Mouse (Mus musculus) CD4-positive, CD25-positive, alpha-beta regulatory T cell, adult 9 weeks (primary cell): ENCODE measurements around the gene Gm12800. TPM values are rescaled to one million over a fixed set of nuclear protein-coding genes. Genes with fewer than 3 reads are reported as not detected.

Source experiments
- polyA plus RNA-seq: library from polyadenylated mRNA; unstranded; fragments of 100-300 nt; shearing (Covaris generic); gene quantifications from one replicate; pipeline ENCODE4 v1.2.1, GENCODE M21; 2017

Gene Gm12800
- polyA plus RNA-seq, result not detected

DNA sequence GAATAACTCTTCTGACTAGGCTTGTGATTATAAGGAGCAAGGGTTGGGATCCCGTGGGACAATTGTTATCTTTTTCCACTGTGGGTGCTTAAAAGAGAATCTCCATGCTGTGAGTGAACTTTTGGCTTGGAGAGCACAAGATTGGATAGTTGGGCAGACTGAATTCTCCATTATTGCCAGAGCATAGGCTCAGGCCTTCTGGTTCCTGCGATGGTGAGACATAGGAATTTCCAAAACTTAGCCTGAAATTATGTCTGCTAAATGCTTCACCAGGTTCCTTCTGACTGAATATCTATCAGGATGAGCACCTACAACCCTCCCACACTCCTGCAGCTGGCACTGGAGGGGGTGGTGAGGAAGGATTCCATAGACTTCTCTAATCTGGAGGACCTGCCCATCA, at the start of gene Gm12800:
Gm12800 (plus strand) TSS at position 301 of the 400 bp plus-strand sequence.

GRCm38 (mm10) chr4:101893656-101894420, 15.1 kb upstream of the Gm12800 start, which contains the start of gene C130073F10Rik:
C130073F10Rik (minus strand) TSS chr4:101893789.

DNA sequence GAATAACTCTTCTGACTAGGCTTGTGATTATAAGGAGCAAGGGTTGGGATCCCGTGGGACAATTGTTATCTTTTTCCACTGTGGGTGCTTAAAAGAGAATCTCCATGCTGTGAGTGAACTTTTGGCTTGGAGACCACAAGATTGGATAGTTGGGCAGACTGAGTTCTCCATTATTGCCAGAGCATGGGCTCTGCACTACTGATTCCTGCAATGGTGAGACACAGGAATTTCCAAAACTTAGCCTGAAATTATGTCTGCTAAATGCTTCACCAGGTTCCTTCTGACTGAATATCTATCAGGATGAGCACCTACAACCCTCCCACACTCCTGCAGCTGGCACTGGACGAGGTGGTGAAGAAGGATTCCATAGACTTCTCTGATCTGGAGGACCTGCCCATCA, 31.2 kb downstream of the Gm12800 start, which contains the start of gene Gm12794:
Gm12794 (plus strand) TSS at position 301 of the 400 bp plus-strand sequence.

Other genes starting within 250 kb of the Gm12800 start
- not detected for gene Lepr, start 191.7 kb upstream of the Gm12800 start, polyA plus RNA-seq
- not detected for gene B020004J07Rik, start 65.1 kb upstream of the Gm12800 start, polyA plus RNA-seq
- not detected for gene C130073F10Rik, start 15.3 kb upstream of the Gm12800 start, polyA plus RNA-seq
- not detected for gene Gm12794, start 31.3 kb downstream of the Gm12800 start, polyA plus RNA-seq
- gene Gm12790, start 71.9 kb downstream of the Gm12800 start, polyA plus RNA-seq, result not detected
- not detected for gene Gm12789, start 77.5 kb downstream of the Gm12800 start, polyA plus RNA-seq
- 79.7 TPM for gene Pde4b, start 178.4 kb downstream of the Gm12800 start, polyA plus RNA-seq